Mouse (Mus musculus): Measurements from ENCODE around the gene Limch1. TPM values are rescaled to one million over a fixed set of nuclear protein-coding genes. Genes with fewer than 3 reads are reported as not detected.
A peak's percentile ranks its signal among the peaks of the same experiment; 100 is the strongest.

Limch1 gene
- polyA plus RNA-seq, 1 experiment from 2014 or later, result 28.3 TPM

DNA sequence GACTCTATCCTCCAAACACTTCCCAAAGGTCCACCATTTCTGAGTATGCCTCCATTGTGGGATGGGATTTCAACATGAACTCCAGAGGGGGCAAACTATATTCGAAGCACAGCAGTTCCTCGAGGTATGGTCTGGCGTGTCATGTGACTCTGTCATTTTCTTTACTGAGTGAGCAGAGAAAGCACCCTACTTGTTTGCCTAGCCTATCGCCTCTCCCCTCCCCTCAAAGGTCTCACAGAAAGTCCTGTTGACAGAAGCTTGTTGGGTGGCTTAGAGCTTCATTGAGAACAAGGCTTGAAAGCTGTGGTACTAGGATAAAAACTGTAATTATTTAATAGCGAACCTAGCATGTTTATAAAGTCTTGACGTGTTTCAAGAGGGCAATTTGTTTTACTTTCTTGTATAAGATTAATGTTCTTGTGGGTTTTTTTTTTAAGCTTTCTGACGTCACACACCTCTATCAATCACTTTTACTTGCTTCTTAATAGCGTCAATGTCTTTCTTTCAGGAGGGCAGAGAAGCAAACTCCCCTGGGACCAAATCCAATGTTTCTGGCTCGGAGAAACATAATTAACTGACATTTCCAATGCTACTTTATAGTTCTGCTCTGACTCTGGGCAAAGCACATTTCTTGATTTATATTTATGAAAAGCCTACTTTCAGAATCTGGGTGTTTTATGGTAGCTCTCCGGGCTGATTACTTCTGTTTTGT, 32.5 kb downstream of the Limch1 start:
- no peak overlapping the region for H3K27ac ChIP-seq
- 91% methylated on average over 10 of the region's 10 CpGs for WGBS
- no peaks in the 10 kb centered on the region for H3K9me3 ChIP-seq
- no peak for DNase-seq (ENCODE audit: extremely low spot score, low spot score)
- H3K27me3 ChIP-seq (ENCODE audit: poor library complexity, severe bottlenecking), result no peaks in the 10 kb centered on the region
- no peaks in the 10 kb centered on the region for H3K4me1 ChIP-seq
- no peak overlapping the region for H3K4me3 ChIP-seq
- H3K36me3 ChIP-seq (replicated peaks), result no peaks in the 10 kb centered on the region

DNA sequence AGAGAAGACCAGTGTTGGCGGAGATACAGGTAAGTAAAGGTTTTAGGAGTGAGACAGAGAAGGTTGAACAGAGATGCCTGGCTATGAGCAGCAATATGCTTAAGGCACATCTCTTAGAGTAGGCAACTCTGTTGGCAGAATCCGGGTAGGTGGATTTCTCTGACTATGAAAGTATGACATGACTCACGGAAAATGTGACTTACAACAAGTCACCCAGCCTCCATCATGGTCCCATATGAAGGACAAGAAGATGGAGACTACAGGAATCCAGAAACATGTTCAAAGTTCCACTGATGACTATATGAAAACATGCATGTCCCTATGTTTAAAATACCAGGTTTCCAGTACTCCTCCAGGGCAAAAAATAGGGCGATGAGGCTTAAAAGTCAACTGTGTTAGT, 34.7 kb downstream of the Limch1 start:
- Histone ChIP-seq H3K9me3 (no peaks in the 10 kb centered on the region), H3K27ac (no peak overlapping the region), H3K36me3 (replicated peaks) (no peaks in the 10 kb centered on the region), H3K4me1 (no peaks in the 10 kb centered on the region), H3K4me3 (no peak overlapping the region), H3K27me3 (ENCODE audit: poor library complexity, severe bottlenecking) (no peaks in the 10 kb centered on the region)
- no peak for DNase-seq (ENCODE audit: extremely low spot score, low spot score)
- WGBS, result 97% methylated on average over 4 of the region's 4 CpGs

DNA sequence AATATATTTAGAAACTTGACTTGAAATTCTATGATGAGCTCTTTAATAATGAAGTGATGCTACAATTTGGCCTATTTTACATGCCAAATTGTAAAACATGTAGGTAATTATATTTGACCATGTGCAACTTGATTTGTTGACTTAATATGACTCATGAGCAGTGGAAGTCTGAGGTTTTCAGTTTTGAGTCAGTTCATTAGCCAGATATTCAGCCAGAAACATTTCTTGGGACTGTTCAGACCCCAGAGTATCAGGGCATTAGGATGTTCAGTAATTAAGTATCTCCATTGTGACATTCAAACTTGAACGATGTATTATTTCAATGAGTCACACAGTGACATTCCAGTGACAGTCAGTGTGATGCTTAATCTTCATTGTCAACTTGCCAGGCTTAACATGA, 35.9 kb downstream of the Limch1 start:
- no peak overlapping the region for H3K27ac ChIP-seq
- DNase-seq (ENCODE audit: extremely low spot score, low spot score), result no peak
- no peaks in the 10 kb centered on the region for H3K36me3 ChIP-seq (replicated peaks)
- no peak overlapping the region for H3K4me3 ChIP-seq
- no peaks in the 10 kb centered on the region for H3K27me3 ChIP-seq (ENCODE audit: poor library complexity, severe bottlenecking)
- 96% methylated on average over 1 of the region's 1 CpGs for WGBS
- no peaks in the 10 kb centered on the region for H3K9me3 ChIP-seq
- H3K4me1 ChIP-seq, result no peaks in the 10 kb centered on the region

DNA sequence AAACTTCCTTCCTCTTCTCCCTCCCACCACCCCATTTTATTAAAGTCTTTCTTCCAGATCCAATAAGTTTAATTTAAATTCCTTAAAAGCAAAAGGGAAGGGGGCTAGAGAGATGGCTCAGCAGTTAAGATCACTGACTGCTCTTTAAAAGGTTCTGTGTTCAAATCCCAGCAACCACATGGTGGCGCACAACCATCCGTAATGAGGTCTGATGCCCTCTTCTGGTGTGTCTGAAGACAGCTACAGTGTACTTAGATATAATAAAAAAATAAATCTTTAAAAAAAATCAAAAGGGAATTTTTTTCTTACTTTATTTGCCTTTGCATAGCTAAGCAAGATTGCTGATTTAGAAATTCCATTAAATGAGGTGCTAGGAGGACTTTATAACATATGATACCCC, 37.2 kb downstream of the Limch1 start:
- 86% methylated on average over 2 of the region's 2 CpGs for WGBS
- Histone ChIP-seq H3K4me1 (no peaks in the 10 kb centered on the region), H3K27ac (no peak overlapping the region), H3K36me3 (replicated peaks) (no peaks in the 10 kb centered on the region), H3K9me3 (no peaks in the 10 kb centered on the region), H3K4me3 (no peak overlapping the region), H3K27me3 (ENCODE audit: poor library complexity, severe bottlenecking) (no peaks in the 10 kb centered on the region)
- DNase-seq (ENCODE audit: extremely low spot score, low spot score), result no peak

DNA sequence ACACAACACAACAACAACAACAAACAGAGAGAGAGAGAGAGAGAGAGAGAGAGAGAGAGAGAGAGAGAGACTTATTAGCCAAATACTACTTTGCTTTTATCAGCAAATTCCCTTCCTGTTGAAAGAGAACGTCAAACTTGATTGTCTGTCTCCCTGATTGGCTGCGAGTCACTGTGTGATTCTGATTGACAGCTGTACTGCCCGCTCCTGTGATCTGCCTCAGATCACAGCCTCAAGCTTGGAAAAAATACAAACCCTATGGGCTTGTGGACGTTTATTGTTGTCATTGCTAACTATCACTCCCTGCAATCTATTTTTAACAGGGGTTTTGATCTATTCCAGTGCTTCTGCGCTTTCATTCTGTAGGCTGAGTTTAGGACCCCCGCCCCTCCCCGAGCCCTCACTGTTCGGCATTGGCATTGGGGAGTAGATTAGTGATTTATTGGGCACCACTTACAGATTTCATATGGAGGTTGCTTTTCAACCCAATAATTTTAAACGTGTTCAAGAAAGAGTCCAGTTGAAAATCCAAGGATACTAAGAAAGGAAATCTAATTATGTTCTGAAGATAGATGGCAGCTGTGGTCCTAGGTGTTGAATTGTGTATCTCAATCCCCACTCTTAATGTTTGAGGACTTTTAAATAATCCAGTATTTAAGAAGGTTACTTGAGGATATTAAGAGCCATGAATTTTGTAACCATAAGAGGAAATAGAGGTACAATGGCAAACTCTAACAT, 39.2 kb downstream of the Limch1 start:
- no peak for DNase-seq (ENCODE audit: extremely low spot score, low spot score)
- no peaks in the 10 kb centered on the region for H3K4me1 ChIP-seq
- H3K27ac ChIP-seq, result no peak overlapping the region
- WGBS, result 78% methylated on average over 9 of the region's 9 CpGs
- H3K36me3 ChIP-seq (replicated peaks), result no peaks in the 10 kb centered on the region
- no peaks in the 10 kb centered on the region for H3K27me3 ChIP-seq (ENCODE audit: poor library complexity, severe bottlenecking)
- no peak overlapping the region for H3K4me3 ChIP-seq
- peaks cover 4% of the 10 kb centered on the region; the same call in 1 of the 2 replicates for H3K9me3 ChIP-seq

DNA sequence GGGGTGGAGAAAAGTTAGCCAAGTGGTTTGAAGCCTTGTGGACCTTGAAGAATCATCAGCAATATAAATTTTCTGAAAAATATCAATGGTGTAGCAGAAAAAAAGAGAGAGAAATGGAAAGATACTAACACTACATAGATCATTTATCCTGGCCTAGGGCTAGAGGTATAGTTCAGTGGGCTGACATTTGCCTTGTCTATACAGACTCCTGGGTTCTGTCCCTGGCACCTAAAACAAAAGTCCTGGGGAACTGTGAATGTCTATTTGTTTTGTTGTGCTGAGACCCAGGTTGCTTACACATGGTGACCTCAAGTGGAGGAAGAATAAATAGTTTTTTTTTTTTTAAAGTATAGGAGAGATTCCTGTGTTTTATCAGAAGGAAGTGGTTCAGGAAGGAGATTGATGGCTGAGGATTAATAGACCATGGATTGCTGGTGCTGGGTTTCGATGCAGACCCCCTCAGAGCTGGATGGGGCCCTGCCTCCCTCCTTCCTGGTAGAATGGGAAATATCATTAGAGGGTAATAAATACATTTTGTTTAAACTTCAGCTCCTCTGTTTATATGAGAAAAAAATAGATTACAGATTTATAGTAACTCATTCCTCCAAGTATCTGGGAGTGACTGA, 40.5 kb downstream of the Limch1 start:
- peaks cover 4% of the 10 kb centered on the region; the same call in 1 of the 2 replicates for H3K9me3 ChIP-seq
- no peak overlapping the region for H3K27ac ChIP-seq
- H3K4me1 ChIP-seq, result no peaks in the 10 kb centered on the region
- H3K27me3 ChIP-seq (ENCODE audit: poor library complexity, severe bottlenecking), result no peaks in the 10 kb centered on the region
- 90% methylated on average over 1 of the region's 1 CpGs for WGBS
- H3K4me3 ChIP-seq, result no peak overlapping the region
- H3K36me3 ChIP-seq (replicated peaks), result no peaks in the 10 kb centered on the region
- no peak for DNase-seq (ENCODE audit: extremely low spot score, low spot score)

DNA sequence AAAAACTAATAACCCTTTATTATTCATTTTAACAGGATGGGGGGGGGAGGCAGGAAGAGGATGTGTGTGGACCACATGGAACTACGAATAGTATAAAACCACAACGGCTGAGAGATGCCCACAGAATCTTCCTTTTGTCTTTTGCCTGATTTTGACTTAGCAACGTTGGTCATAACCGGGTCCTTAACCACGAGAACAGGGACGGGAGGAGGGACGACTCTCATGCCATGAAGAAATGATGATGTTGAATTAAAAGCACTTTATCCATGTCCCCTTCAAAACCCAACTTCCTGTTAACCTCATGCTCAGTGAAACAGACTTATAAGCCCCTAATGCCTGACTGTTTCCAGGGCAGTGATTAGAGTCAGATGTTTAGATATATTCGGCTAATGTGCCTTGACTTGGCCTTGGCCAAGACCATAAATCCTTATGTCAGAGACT, 41.0 kb downstream of the Limch1 start:
- Histone ChIP-seq H3K9me3 (peaks cover 4% of the 10 kb centered on the region; the same call in 1 of the 2 replicates), H3K36me3 (replicated peaks) (no peaks in the 10 kb centered on the region), H3K27ac (no peak overlapping the region), H3K4me1 (no peaks in the 10 kb centered on the region), H3K4me3 (no peak overlapping the region), H3K27me3 (ENCODE audit: poor library complexity, severe bottlenecking) (no peaks in the 10 kb centered on the region)
- 86% methylated on average over 8 of the region's 8 CpGs for WGBS
- DNase-seq (ENCODE audit: extremely low spot score, low spot score), result no peak

DNA sequence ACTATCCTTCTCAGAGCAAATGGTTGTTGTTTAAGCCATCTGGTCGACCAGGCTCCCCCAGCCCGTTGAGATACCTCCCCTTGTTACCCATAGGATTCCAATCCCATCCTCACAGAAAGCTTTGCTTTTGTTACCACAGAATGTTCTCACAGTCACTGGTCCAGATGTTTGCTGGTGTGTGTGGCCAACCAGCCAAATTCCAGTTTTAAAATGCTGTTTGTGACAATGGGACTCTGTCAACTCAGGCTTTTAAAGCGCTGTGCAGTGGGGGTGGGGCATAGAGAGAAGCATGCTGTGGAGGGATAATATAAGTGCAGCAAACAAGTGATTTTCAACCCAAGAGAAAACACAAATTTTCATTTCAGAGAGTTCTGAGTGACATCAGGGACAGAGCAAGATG, 43.4 kb downstream of the Limch1 start:
- Histone ChIP-seq H3K36me3 (replicated peaks) (no peaks in the 10 kb centered on the region), H3K27ac (no peak overlapping the region), H3K4me1 (no peaks in the 10 kb centered on the region), H3K9me3 (peaks cover 4% of the 10 kb centered on the region; the same call in 1 of the 2 replicates), H3K4me3 (no peak overlapping the region), H3K27me3 (ENCODE audit: poor library complexity, severe bottlenecking) (no peaks in the 10 kb centered on the region)
- DNase-seq (ENCODE audit: extremely low spot score, low spot score), result no peak
- 86% methylated on average over 3 of the region's 3 CpGs for WGBS

DNA sequence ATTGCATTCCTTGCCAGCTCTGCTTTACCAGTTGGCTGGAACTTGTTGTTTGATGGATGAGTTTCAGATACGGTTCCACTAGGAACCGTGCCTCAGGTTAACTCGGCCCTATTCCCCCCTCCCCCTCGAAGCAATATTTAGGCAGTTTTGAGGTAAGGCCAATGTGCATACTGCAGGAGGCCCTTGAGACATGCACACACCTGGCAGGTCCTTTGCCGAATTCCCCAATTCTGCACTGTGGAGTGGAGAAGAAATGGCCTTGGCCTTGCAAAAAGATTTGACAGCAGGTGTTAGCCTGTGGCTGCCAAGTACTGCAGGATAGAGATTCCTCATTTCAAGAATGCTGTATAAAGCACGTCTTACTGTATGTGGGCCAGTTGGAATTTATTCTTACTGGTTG, 45.5 kb downstream of the Limch1 start:
- peaks cover 7% of the 10 kb centered on the region for H3K9me3 ChIP-seq
- 92% methylated on average over 6 of the region's 6 CpGs for WGBS
- no peaks in the 10 kb centered on the region for H3K36me3 ChIP-seq (replicated peaks)
- H3K27ac ChIP-seq, result no peak overlapping the region
- DNase-seq (ENCODE audit: extremely low spot score, low spot score), result no peak
- H3K4me3 ChIP-seq, result no peak overlapping the region
- H3K27me3 ChIP-seq (ENCODE audit: poor library complexity, severe bottlenecking), result no peaks in the 10 kb centered on the region
- H3K4me1 ChIP-seq, result no peaks in the 10 kb centered on the region

DNA sequence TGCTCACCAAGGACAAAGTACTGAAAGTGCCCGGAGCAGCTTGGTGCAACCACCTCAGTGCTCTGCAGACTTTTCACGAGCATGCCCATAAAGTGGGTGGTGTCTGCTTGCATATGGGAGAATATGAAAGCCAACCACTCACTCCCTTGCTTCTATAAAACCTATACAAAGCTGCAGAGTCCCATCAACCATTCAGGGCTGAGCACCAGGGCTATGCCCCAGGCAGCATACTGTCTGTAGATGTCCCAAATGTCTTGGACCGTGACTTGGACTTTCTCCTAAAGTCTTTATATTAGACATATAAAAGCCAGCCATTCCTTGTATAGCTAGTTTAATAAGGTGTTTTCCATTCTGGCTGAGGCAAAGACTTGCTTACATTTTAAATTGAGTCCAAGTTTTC, 47.6 kb downstream of the Limch1 start:
- Histone ChIP-seq H3K9me3 (peaks cover 7% of the 10 kb centered on the region), H3K4me1 (peaks cover 8% of the 10 kb centered on the region), H3K36me3 (replicated peaks) (no peaks in the 10 kb centered on the region), H3K27ac (no peak overlapping the region), H3K4me3 (no peak overlapping the region), H3K27me3 (ENCODE audit: poor library complexity, severe bottlenecking) (no peaks in the 10 kb centered on the region)
- WGBS, result 97% methylated on average over 3 of the region's 3 CpGs
- DNase-seq (ENCODE audit: extremely low spot score, low spot score), result no peak

DNA sequence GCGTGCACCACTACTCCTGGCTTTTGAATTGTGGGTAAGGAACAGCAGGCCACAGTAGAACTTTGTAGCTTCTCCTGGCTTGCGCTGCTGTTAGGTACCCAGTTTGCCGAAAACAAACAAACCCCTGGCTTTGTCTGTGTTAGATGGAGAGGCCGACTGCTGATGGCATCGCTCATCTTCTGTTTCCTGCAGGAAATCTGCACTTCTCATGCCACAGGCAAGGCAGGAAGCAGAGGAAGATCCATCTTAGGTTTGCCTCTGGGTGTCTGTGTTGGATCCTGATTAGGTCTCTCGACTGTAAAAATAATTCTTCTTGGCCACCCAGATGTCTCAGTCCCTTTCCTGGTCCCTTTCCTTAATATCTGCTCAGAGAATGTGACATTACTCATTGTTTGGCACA, 51.7 kb downstream of the Limch1 start:
- Histone ChIP-seq H3K27me3 (ENCODE audit: poor library complexity, severe bottlenecking) (no peaks in the 10 kb centered on the region), H3K27ac (no peak overlapping the region), H3K4me1 (peaks cover 38% of the 10 kb centered on the region), H3K36me3 (replicated peaks) (no peaks in the 10 kb centered on the region), H3K9me3 (peaks cover 3% of the 10 kb centered on the region; the same call in 1 of the 2 replicates), H3K4me3 (no peak overlapping the region)
- WGBS, result 81% methylated on average over 6 of the region's 6 CpGs
- DNase-seq (ENCODE audit: extremely low spot score, low spot score), result no peak

DNA sequence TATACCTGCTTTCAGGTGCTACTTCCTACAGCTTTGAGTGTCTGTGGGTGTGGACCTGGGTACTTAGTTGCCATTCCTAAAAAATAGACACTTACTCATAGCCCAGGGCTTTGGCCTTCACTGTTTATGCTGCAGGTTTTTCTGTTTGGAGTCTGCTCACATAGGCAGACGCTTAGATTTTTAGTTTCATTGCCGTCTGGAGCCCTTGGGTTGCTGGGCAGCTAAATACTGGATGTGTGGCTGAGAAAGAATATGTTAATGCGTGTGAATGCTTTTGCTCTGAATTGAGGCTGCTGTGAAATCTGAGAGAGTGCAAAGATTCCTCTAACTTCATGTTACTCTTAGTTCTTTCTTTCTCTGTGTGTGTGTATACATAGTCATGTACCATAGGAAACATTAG, 52.5 kb downstream of the Limch1 start:
- H3K4me3 ChIP-seq, result no peak overlapping the region
- 78% methylated on average over 3 of the region's 3 CpGs for WGBS
- 0 out of 2 replicates have a peak overlapping the region, but pooled peaks have one; percentile 44 for H3K27ac ChIP-seq
- no peaks in the 10 kb centered on the region for H3K36me3 ChIP-seq (replicated peaks)
- no peak for DNase-seq (ENCODE audit: extremely low spot score, low spot score)
- H3K27me3 ChIP-seq (ENCODE audit: poor library complexity, severe bottlenecking), result no peaks in the 10 kb centered on the region
- H3K9me3 ChIP-seq, result peaks cover 3% of the 10 kb centered on the region; the same call in 1 of the 2 replicates
- H3K4me1 ChIP-seq, result peaks cover 38% of the 10 kb centered on the region

DNA sequence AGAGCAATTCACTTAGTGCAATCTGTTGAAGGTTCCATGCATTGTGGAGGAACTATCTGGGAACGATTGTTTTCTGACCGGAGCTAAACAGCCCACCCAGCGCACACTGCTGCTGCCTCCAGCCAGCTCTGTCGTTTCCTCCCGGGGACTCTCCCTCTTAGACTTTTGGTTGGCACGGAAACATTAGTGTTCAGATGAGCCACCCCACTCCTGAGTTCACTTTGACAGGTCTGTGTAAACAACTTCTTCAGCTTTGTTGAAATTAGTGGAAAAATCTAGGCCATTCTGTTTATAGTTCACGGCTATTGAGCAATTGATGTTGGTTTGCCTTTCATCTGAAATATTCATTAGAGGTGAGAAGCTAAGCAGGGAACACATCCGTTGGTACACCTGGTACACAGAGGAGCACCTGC, 53.0 kb downstream of the Limch1 start:
- H3K4me3 ChIP-seq, result no peak overlapping the region

More for the DNA sequence above, 53.0 kb downstream of the Limch1 start:
- no peak for DNase-seq (ENCODE audit: extremely low spot score, low spot score)
- Histone ChIP-seq H3K4me1 (peaks cover 38% of the 10 kb centered on the region), H3K36me3 (replicated peaks) (no peaks in the 10 kb centered on the region), H3K27ac (no peak overlapping the region), H3K9me3 (peaks cover 3% of the 10 kb centered on the region; the same call in 1 of the 2 replicates), H3K27me3 (ENCODE audit: poor library complexity, severe bottlenecking) (no peaks in the 10 kb centered on the region)
- 64% methylated on average over 8 of the region's 8 CpGs for WGBS
